Mouse (Mus musculus): ENCODE results near the gene Fhdc1. TPM values are rescaled to one million over a fixed set of nuclear protein-coding genes. Genes with fewer than 3 reads are reported as not detected.

Gene Fhdc1
- total and polyA plus RNA-seq, 2 experiments from 2014 or later: 0.71 to 1.5 TPM

DNA sequence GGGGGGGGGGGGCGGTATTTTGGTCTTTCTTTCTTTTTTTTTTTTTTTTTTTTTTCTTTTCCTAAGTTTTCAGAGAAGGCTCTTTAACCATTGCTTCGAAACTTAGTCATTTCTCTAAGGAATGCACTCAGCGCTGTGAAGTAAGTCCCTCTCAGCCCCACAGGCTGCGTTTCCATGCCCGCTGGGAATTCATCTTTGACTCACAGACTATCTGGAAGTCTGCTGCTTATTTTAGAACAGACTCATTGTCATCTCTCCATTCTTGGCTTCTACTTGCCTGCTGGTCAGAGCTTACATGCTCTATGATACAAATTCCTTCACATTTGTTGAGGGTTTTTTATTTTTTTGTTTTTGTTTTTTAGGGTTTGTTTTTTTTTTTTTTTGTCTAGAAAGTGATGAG lies 76.8 kb downstream of the Fhdc1 start:
- no peak overlapping the region for H3K27ac ChIP-seq (ENCODE audit: low read depth)

DNA sequence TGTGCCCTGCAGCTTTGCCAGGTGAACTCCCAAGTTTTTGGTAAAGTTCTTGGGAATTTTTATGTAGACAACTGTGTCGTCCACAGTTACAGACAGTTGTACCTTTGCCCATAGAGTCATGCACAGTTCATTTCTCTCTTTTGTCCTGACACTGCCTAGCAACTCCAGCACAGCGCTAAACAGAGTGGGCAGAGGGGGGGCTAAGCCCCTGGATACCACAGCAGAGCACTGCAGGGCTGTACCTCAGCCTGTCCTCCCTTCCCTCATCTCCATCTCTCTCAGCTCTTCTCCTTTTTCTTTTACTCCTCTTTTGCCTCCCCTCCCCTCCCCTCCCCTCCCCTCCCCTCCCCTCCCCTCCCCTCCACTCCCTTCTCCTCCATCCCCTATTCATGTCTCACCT lies 77.5 kb downstream of the Fhdc1 start:
- Histone ChIP-seq H3K4me2 (ENCODE audit: low read depth, low read length) (no peak overlapping the region), H3K4me3 (ENCODE audit: low read depth, low read length) (no peak overlapping the region), H3K9ac (replicated peaks; ENCODE audit: low read depth, low read length) (no peak overlapping the region), H3K27ac (ENCODE audit: low read depth) (no peak overlapping the region), H3K36me3 (replicated peaks; ENCODE audit: control insufficient read depth, insufficient read depth, low read length) (no peaks in the 10 kb centered on the region), H3K4me1 (ENCODE audit: control insufficient read depth, insufficient read depth) (no peaks in the 10 kb centered on the region; the same call in 1 of the 2 replicates), H3K27me3 (ENCODE audit: control insufficient read depth, insufficient read depth, low read length) (no peaks in the 10 kb centered on the region), H3K9me3 (replicated peaks; ENCODE audit: control insufficient read depth, low read length) (no peaks in the 10 kb centered on the region)
- TF ChIP-seq EP300 (IDR thresholded peaks at IDR 0.05; ENCODE audit: low read depth) (no peak), CTCF (IDR thresholded peaks at IDR 0.05; ENCODE audit: low read depth) (no peak)
- 43% methylated on average over 2 of the region's 2 CpGs for WGBS
- ATAC-seq (ENCODE audit: insufficient read depth, low read depth): no peak
- no peak for DNase-seq (ENCODE audit: low spot score)

More for the DNA sequence above, 76.8 kb downstream of the Fhdc1 start:
- DNase-seq (ENCODE audit: low spot score) (peak; percentile 71), ATAC-seq (ENCODE audit: insufficient read depth, low read depth) (peak; percentile 37; the same call in 1 of the 2 replicates)
- H3K4me3 ChIP-seq (ENCODE audit: low read depth, low read length): no peak overlapping the region
- 14% methylated on average over 5 of the region's 5 CpGs for WGBS
- no peaks in the 10 kb centered on the region for H3K27me3 ChIP-seq (ENCODE audit: control insufficient read depth, insufficient read depth, low read length)
- H3K9me3 ChIP-seq (replicated peaks; ENCODE audit: control insufficient read depth, low read length): no peaks in the 10 kb centered on the region
- H3K4me1 ChIP-seq (ENCODE audit: control insufficient read depth, insufficient read depth): no peaks in the 10 kb centered on the region; the same call in 1 of the 2 replicates
- no peak overlapping the region for H3K9ac ChIP-seq (replicated peaks; ENCODE audit: low read depth, low read length)
- H3K4me2 ChIP-seq (ENCODE audit: low read depth, low read length): no peak overlapping the region
- no peak for TF ChIP-seq EP300 (IDR thresholded peaks at IDR 0.05; ENCODE audit: low read depth)
- TF ChIP-seq CTCF (IDR thresholded peaks at IDR 0.05; ENCODE audit: low read depth): no peak
- H3K36me3 ChIP-seq (replicated peaks; ENCODE audit: control insufficient read depth, insufficient read depth, low read length): no peaks in the 10 kb centered on the region

DNA sequence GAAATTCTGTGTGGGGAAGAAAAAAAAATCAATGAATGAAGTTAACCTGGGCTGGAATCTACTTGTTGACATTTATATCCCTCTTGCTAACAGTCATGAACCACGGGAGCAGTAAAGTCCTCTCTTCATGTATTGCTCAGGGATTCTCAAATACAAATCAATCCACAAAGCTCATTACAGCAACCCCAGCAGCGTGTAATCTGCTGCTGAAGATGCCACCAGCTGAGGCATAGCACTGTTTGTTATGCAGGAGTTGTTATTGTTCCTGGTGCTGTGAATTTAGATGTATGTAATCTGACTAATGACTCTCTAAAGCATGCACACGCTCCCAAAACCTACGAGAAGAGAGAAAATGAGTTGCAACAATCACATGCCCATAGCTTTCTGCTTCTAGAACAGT lies 82.3 kb downstream of the Fhdc1 start:
- no peak overlapping the region for H3K4me2 ChIP-seq (ENCODE audit: low read depth, low read length)
- H3K27me3 ChIP-seq (ENCODE audit: control insufficient read depth, insufficient read depth, low read length): no peaks in the 10 kb centered on the region
- H3K27ac ChIP-seq (ENCODE audit: low read depth): no peak overlapping the region
- no peak overlapping the region for H3K4me3 ChIP-seq (ENCODE audit: low read depth, low read length)
- no peaks in the 10 kb centered on the region; the same call in 1 of the 2 replicates for H3K4me1 ChIP-seq (ENCODE audit: control insufficient read depth, insufficient read depth)
- TF ChIP-seq CTCF (IDR thresholded peaks at IDR 0.05; ENCODE audit: low read depth) (no peak), EP300 (IDR thresholded peaks at IDR 0.05; ENCODE audit: low read depth) (no peak)
- H3K36me3 ChIP-seq (replicated peaks; ENCODE audit: control insufficient read depth, insufficient read depth, low read length): no peaks in the 10 kb centered on the region
- ATAC-seq (ENCODE audit: insufficient read depth, low read depth): no peak
- WGBS: 81% methylated on average over 4 of the region's 4 CpGs
- no peak for DNase-seq (ENCODE audit: low spot score)
- no peaks in the 10 kb centered on the region for H3K9me3 ChIP-seq (replicated peaks; ENCODE audit: control insufficient read depth, low read length)
- H3K9ac ChIP-seq (replicated peaks; ENCODE audit: low read depth, low read length): no peak overlapping the region

DNA sequence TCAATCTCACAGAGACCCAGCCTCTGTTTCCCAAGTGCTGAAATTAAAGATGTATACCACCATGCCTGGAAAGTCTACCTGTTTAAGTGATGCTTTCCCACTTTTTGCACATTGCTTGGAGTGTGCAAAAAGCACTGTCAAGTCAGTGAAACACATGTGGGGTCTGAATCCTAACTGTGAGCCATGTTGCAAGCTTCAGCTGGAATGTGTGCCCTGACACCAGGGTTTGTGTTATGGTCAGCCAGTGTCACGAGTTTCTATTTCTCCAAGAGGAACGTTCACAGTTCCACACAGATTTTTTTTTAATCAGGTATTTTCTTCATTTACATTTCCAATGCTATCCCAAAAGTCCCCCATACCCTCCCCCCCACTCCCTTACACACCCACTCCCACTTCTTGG lies 84.0 kb downstream of the Fhdc1 start:
- TF ChIP-seq EP300 (IDR thresholded peaks at IDR 0.05; ENCODE audit: low read depth) (no peak), CTCF (IDR thresholded peaks at IDR 0.05; ENCODE audit: low read depth) (no peak)
- H3K27me3 ChIP-seq (ENCODE audit: control insufficient read depth, insufficient read depth, low read length): no peaks in the 10 kb centered on the region
- 77% methylated on average over 2 of the region's 2 CpGs for WGBS
- H3K9ac ChIP-seq (replicated peaks; ENCODE audit: low read depth, low read length): no peak overlapping the region
- no peaks in the 10 kb centered on the region; the same call in 1 of the 2 replicates for H3K4me1 ChIP-seq (ENCODE audit: control insufficient read depth, insufficient read depth)
- ATAC-seq (ENCODE audit: insufficient read depth, low read depth) (no peak), DNase-seq (ENCODE audit: low spot score) (no peak)
- H3K4me2 ChIP-seq (ENCODE audit: low read depth, low read length): no peak overlapping the region
- H3K9me3 ChIP-seq (replicated peaks; ENCODE audit: control insufficient read depth, low read length): no peaks in the 10 kb centered on the region
- no peaks in the 10 kb centered on the region for H3K36me3 ChIP-seq (replicated peaks; ENCODE audit: control insufficient read depth, insufficient read depth, low read length)
- no peak overlapping the region for H3K27ac ChIP-seq (ENCODE audit: low read depth)
- H3K4me3 ChIP-seq (ENCODE audit: low read depth, low read length): no peak overlapping the region

DNA sequence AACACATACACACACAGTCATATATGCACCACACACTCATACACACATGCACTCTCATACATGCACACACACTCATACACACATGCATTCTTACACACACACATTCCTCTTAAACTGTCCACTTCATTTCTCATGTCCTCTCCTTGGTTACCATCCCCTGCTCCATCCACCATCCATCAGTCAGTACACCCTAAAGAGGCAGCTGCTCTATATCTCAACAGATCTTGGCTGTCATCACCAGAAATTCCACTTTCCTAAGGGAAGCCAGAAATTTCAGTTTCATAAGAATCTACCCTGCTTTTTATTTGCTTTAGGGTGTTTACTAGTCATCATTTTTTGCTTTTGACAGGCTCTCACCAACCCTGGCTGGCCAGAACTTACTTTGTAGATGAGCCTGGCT lies 84.4 kb downstream of the Fhdc1 start:
- no peak overlapping the region for H3K27ac ChIP-seq (ENCODE audit: low read depth)
- H3K4me3 ChIP-seq (ENCODE audit: low read depth, low read length): no peak overlapping the region
- H3K9ac ChIP-seq (replicated peaks; ENCODE audit: low read depth, low read length): no peak overlapping the region
- ATAC-seq (ENCODE audit: insufficient read depth, low read depth): no peak
- H3K9me3 ChIP-seq (replicated peaks; ENCODE audit: control insufficient read depth, low read length): no peaks in the 10 kb centered on the region
- H3K27me3 ChIP-seq (ENCODE audit: control insufficient read depth, insufficient read depth, low read length): no peaks in the 10 kb centered on the region
- H3K4me2 ChIP-seq (ENCODE audit: low read depth, low read length): no peak overlapping the region
- TF ChIP-seq EP300 (IDR thresholded peaks at IDR 0.05; ENCODE audit: low read depth) (no peak), CTCF (IDR thresholded peaks at IDR 0.05; ENCODE audit: low read depth) (no peak)
- no peak for DNase-seq (ENCODE audit: low spot score)
- H3K36me3 ChIP-seq (replicated peaks; ENCODE audit: control insufficient read depth, insufficient read depth, low read length): no peaks in the 10 kb centered on the region
- no peaks in the 10 kb centered on the region; the same call in 1 of the 2 replicates for H3K4me1 ChIP-seq (ENCODE audit: control insufficient read depth, insufficient read depth)

DNA sequence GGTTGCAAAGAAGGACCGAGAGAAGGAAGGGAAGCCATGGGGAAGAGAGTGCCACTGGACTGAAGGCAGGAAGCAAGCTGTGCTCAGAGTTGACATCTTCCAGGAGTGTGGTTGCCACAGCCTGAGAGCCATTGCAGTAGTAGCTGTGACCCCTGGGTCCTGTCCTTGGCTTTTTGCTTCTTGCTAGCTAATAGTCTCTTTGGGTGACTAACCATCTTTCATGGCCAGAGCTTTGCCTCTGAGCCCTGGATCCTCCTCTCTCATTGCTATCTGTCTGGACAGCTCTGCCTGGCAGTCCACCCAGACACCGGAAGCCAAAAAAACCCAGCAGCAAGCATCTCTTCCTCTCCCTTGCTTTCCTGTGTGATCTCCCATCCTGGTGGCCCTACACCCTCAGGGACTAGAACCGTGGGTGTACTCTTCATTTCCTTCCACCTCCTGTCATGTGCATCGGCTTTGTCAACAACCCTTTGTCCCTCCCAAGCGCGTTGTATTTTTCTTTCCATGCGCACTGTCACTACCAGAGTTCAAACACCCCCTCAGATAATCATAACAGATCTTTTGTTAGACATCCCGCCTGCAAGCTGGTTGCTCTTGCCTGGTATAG lies 85.3 kb downstream of the Fhdc1 start:
- Histone ChIP-seq H3K9me3 (replicated peaks; ENCODE audit: control insufficient read depth, low read length) (no peaks in the 10 kb centered on the region), H3K4me1 (ENCODE audit: control insufficient read depth, insufficient read depth) (no peaks in the 10 kb centered on the region; the same call in 1 of the 2 replicates), H3K9ac (replicated peaks; ENCODE audit: low read depth, low read length) (no peak overlapping the region), H3K4me2 (ENCODE audit: low read depth, low read length) (no peak overlapping the region), H3K27me3 (ENCODE audit: control insufficient read depth, insufficient read depth, low read length) (no peaks in the 10 kb centered on the region), H3K27ac (ENCODE audit: low read depth) (no peak overlapping the region), H3K4me3 (ENCODE audit: low read depth, low read length) (no peak overlapping the region), H3K36me3 (replicated peaks; ENCODE audit: control insufficient read depth, insufficient read depth, low read length) (no peaks in the 10 kb centered on the region)
- ATAC-seq (ENCODE audit: insufficient read depth, low read depth): no peak
- TF ChIP-seq CTCF (IDR thresholded peaks at IDR 0.05; ENCODE audit: low read depth): no peak
- no peak for TF ChIP-seq EP300 (IDR thresholded peaks at IDR 0.05; ENCODE audit: low read depth)
- DNase-seq (ENCODE audit: low spot score): no peak
- WGBS: 72% methylated on average over 8 of the region's 8 CpGs

Other genes with a start within 250 kb of the Fhdc1 start
- gene Trim2, start 173.6 kb downstream of the Fhdc1 start, total RNA-seq (2014; rRNA removed; ENCODE audit: low replicate concordance): 6.1 and 11.0 TPM in 2 replicates
- 4.9 and 6.0 TPM in 2 replicates for gene Trim2, start 173.6 kb downstream of the Fhdc1 start, polyA plus RNA-seq (2015; fragmentation: Nextera tagmentation; extraction: Ambion mirVana)
- 10.9 and 45.6 TPM in 2 replicates for gene Arfip1, start 102.2 kb upstream of the Fhdc1 start, total RNA-seq (2014; rRNA removed; ENCODE audit: low replicate concordance)
- gene Arfip1, start 102.2 kb upstream of the Fhdc1 start, polyA plus RNA-seq (2015; fragmentation: Nextera tagmentation; extraction: Ambion mirVana): 41.0 and 42.1 TPM in 2 replicates
- gene Tigd4, start 113.1 kb upstream of the Fhdc1 start, total RNA-seq (2014; rRNA removed; ENCODE audit: low replicate concordance): 0.15 and 1.3 TPM in 2 replicates
- gene Tigd4, start 113.1 kb upstream of the Fhdc1 start, polyA plus RNA-seq (2015; fragmentation: Nextera tagmentation; extraction: Ambion mirVana): 0.29 and 0.34 TPM in 2 replicates
- gene Tmem154, start 185.8 kb upstream of the Fhdc1 start, total RNA-seq (2014; rRNA removed; ENCODE audit: low replicate concordance): 0.57 and 1.7 TPM in 2 replicates
- gene Tmem154, start 185.8 kb upstream of the Fhdc1 start, polyA plus RNA-seq (2015; fragmentation: Nextera tagmentation; extraction: Ambion mirVana): 0.89 and 1.2 TPM in 2 replicates

All from heart, postnatal 0 days (tissue).